Mouse (Mus musculus): ENCODE data around the gene Gm10283. TPM values are rescaled to one million over a fixed set of nuclear protein-coding genes. Genes with fewer than 3 reads are reported as not detected.

Gm10283 gene
- polyA plus RNA-seq, 1 experiment from 2014 or later = not detected

GRCm38 (mm10) chr8:60386589-60386988 is 116.4 kb downstream of the Gm10283 start:
- no peak for DNase-seq (ENCODE audit: low spot score)
- WGBS = 95% methylated on average over 2 of the region's 2 CpGs
- no peaks in the 10 kb centered on the region for H3K36me3 ChIP-seq (ENCODE audit: control insufficient read depth, insufficient read depth, low read length)
- no peak overlapping the region for H3K4me3 ChIP-seq (ENCODE audit: low read depth, low read length)
- H3K4me2 ChIP-seq (ENCODE audit: low read length) = no peak overlapping the region
- no peaks in the 10 kb centered on the region for H3K9me3 ChIP-seq (replicated peaks; ENCODE audit: control insufficient read depth, low read length)
- no peaks in the 10 kb centered on the region for H3K27me3 ChIP-seq (replicated peaks; ENCODE audit: control insufficient read depth, insufficient read depth, low read length)
- ATAC-seq = no peak
- H3K9ac ChIP-seq (ENCODE audit: low read length) = no peak overlapping the region
- H3K27ac ChIP-seq (ENCODE audit: low read depth, low read length) = no peak overlapping the region
- no peaks in the 10 kb centered on the region for H3K4me1 ChIP-seq (ENCODE audit: control insufficient read depth, insufficient read depth, low read length)

Other genes with a start within 250 kb of the Gm10283 start
- gene Aadat, start 2.7 kb upstream of the Gm10283 start, polyA plus RNA-seq (2014; fragmentation: Nextera tagmentation; extraction: Ambion mirVana) = 0.55 and 0.78 TPM in 2 replicates
- 0.74 and 1.4 TPM in 2 replicates for gene Mfap3l, start 129.6 kb upstream of the Gm10283 start, polyA plus RNA-seq (2014; fragmentation: Nextera tagmentation; extraction: Ambion mirVana)

All from forebrain, embryonic 14.5 days (tissue).